Mouse (Mus musculus): ENCODE results near the gene Rnf224.
A peak's percentile ranks its signal among the peaks of the same experiment; 100 is the strongest.

Gene Rnf224

DNA sequence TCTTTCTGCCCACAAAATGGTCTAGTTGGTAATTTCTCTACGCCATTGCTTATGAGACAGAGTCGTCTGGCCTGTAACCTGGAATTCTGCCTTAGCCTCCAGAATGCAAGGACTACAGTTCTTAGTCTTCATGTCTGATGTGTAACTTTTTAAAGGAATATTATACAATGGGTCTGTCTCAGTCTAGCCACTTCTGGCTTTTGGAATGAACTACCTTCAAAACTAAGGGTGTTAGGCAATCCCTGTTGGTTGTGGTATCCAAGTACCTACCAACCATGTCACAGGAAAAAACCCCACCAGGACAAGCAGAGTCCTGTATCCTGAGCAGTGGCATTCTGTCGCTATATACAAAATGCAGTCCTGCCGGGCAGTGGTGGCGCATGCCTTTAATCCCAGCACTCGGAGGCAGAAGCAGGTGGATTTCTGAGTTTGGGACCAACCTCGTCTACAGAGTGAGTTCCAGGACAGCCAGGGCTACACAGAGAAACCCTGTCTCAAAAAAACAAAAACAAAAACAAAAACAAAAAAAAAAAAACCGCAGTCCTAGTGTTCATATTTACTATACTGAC lies 10.7 kb downstream of the Rnf224 start:
- DNase-seq (ENCODE audit: low spot score), result no peak

DNA sequence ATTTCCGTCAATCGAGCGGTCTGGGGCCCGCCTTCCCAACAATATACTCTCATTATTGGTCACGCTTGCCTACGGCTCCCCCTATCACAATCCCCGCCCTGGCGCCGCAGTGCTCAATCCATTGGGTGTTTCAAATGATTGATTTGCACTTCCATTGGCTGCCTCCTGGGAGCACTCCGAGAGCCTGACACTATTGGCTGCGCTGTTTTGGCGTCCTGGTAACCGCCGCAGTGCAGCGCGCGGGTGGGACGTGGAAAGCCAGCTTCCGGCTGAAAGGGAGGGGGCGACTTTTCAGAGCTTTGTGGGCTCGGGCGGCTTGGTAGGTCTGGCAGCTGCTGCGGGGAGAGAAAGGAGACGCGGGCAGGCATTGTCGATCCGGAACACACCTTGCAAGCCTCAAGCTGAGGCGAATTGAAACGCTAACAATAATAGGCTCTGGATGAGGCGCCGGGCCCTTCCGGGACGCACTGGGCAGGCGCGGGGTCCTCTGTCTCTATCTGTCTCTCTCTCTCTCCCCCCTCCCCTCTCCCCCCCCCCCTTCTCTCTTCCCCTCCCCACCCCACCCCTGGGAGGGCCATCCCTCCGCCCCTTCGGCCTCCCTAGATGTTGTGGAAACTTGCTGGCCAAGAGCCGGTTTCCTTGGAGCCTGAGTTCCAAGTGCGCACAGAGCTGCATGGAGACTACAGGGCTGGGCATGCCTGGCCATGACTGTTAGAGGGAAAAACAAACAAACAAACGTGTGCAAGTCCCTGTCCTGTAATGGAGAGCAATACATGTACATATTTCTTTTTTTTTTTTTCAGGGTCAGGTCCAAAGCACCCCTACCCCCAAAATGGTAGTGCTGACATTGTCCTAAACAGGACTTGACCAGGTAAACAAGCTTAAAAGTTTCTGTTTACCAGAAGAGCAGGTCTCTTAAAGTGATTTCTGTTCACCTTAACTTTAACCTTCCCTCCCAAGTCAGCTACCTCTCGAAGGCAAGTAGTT lies 11.5 kb downstream of the Rnf224 start:
- DNase-seq (ENCODE audit: low spot score), result peak; percentile 94

DNA sequence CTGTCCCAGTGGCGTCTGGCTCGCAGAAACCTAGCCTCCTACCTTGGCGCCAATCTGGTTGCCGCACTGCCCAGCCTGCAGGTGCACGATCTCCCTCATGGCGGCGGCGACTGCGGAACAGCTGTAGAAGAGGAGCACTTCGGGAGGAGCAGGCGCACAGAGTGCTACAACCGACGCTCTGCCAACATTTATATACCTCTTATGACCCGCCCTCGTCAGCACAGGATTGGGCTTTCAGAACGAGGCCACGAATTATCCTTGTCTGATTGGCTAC lies 12.2 kb downstream of the Rnf224 start, which contains the start of gene Tubb4b:
TSS of gene Tubb4b (minus strand) at position 211 of the 274 bp plus-strand sequence.
- no peak for DNase-seq (ENCODE audit: low spot score)

DNA sequence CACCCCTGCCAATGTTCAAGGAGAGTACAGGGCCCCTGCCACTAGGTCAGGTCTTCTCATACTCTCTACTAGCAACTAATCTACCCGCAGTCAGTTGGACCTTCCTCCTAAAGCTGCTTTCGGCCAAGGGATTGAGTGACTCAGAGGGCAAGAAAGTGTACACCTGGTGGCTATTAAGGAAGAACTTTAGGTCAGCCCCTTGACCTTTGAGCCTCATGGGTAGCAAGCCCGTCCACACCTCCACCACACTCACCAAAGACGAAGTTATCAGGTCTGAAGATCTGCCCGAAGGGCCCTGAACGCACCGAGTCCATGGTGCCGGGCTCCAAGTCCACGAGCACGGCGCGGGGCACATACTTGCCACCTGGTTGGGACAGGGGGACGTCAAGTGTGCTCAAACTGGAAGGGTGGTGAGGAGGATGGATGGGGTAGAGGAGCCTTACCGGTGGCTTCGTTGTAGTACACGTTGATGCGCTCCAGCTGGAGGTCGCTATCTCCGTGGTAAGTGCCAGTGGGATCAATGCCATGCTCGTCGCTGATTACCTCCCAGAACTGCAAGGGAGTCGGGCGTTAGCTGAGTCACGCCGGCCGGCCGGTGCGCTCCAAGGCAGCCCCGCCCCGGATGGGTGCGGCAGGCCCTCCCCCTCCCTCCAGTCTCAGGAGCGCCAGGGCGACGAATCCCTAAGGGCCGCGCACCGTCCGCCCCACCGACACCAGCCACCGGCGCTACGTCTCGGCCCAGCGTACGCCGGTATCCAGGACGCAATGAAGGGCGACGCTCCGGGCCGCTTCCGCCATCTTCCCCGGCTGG lies 12.7 kb downstream of the Rnf224 start:
- DNase-seq (ENCODE audit: low spot score), result peak; percentile 82

DNA sequence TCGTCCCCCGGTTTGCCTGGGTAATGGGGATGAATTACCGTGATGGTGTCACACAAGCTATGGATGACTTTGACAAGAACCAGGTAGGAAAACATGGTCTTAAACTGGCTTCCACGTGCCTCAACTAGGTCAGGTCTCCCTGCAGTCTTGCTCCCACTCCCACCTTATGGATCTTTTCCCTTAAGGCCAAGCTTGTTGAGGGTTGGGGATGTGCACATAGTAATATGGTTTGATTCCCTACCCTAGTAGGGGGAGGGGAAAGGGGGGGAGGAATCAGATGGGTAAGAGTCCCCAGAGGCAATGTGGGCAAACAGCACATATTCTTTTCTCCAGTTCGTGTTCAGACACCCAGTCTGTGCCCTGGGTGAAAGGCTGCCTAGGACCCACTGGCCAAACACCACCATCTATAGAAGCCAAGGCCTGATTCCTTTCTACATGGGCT lies 15.2 kb downstream of the Rnf224 start:
- no peak for DNase-seq (ENCODE audit: low spot score)

DNA sequence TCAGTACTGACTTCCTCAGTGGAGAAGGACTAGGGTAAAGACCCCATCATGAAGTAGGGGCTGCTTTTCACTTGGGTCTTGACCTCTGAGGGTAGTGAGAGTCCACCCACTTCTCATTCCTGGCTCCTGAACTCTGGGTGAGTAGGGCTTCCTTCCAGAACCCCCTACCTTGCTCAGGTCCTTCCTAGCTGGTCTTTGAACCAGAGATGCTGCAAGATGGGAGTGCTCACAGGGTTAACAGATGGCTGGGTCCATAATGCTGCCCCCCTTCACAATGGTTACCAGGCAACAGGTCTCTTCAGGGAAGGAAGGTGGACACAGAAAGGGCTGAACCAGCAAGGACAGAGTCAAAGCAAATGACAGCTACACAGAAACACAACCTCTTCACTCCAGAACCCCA lies 18.1 kb downstream of the Rnf224 start, which contains the start of gene Fam166a:
TSS of gene Fam166a (plus strand) at position 301 of the 400 bp plus-strand sequence.
- DNase-seq (ENCODE audit: low spot score), result no peak

DNA sequence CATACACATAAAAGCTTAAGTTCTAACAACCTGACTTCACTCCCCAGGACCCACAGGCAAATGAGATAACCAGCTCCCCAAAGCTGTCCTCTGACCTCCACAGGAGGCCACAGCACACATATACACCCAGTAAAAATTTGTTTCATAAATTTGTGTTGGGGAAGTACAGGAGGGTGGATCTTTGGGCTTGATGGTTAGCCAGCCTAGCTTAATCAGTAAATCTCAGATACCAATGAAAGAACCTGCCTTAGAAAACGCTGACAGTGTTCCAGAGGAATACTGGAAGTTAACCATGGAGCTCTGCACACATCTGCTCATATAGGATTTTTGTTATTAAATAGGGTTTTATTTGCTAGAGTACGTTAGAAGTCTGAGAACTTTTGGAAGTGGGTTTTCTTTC lies 18.9 kb downstream of the Rnf224 start:
- no peak for DNase-seq (ENCODE audit: low spot score)

DNA sequence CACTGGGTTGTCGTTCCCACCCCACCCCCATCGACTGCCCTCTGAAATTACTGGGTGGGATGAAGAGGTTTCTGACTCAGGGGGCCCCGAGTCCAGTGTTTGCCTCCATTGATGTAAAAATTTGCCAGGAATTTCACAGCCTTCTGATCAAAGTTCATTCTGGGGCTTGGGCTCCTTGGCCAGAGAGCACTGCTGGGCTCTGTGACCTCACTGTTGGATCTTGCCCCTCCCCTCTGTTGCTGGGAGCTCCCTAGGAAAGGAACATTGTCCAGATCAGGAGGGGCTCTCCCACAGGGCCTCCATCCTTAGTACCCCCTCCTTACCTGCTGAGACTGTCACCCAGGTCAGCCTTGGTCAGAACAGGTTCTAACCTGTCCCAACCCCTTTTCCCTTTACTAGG lies 22.1 kb downstream of the Rnf224 start, which contains the start of gene Stpg3:
TSS of gene Stpg3 (minus strand) at position 194 of the 400 bp plus-strand sequence.
- no peak for DNase-seq (ENCODE audit: low spot score)

DNA sequence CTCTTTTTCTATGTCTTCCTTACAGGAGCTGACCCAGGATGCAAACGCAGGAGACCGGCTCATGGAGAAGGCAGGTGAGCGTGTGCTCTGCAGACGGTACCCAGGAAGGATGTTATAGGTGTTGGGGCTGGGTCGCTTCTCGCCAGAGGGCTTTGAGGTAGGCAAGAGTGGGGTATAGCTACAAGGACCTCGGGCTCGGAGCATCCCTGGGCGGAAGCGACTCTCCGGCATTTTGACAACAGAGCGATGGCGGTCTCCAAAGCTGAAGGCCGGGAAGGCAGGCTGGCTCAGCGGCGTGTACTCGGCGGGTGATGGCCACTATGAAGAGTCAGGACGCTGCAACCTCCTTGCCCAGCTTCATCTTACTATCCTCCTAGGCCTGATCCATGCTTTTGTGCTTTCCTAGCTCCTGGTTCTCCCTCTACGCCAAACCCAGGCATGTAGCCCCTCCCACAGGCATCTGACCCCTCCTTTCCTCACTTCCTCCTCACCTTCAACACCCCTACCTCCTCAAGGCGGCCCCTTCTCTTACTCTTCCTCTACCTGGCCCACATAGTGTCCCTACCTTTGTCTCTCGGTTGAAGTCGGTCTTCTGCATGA lies 23.2 kb downstream of the Rnf224 start:
- DNase-seq (ENCODE audit: low spot score), result no peak

DNA sequence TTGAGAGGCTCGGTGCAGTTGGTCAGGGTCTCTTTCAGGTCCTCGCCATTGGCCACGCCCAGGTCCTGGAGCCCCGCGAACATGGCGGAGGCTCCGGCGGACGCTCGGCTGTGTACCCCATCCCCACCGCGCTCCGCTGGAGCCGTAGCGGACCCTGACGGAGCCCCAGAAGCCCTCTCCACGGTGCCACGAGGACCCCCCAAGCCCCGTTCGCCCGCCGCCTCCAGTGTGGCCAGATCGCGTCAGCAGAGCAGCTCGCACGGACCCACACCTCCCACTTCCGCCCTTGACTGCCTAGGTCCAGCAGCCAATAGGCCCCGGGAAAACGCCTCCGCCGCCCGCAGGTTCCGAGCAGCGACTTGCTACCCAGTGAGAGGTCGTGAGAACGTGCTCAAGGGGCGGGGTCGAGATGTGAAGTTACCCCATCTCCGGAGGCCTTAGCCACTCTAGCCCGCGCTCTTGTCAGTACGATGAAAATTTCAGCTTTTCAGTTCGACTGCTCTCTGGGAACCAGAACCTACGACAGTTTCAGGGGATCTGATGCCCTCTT lies 25.4 kb downstream of the Rnf224 start, which contains the start of gene Nelfb:
TSS of gene Nelfb (minus strand) at position 369 of the 550 bp plus-strand sequence.
- peak; percentile 93 for DNase-seq (ENCODE audit: low spot score)

DNA sequence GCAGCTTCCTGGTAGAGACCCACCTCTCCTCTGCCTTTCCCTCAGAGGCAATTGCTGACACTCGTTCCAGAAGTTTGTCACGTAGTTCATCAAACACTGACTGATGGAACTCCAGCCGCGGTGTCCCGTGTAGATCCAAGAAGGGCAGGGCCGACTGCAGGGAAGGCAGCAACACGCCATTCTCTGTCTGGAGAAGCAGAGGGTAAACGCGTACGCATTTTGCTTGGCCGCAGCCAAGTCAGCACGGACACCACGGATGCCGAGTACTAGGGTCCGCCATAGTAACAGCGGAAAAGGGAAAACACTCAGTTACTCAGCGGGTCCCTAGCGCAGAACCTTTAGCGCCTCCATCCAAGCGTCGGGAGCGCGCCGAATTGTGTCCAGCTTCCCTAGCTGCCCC lies 25.9 kb downstream of the Rnf224 start:
- DNase-seq (ENCODE audit: low spot score), result no peak

DNA sequence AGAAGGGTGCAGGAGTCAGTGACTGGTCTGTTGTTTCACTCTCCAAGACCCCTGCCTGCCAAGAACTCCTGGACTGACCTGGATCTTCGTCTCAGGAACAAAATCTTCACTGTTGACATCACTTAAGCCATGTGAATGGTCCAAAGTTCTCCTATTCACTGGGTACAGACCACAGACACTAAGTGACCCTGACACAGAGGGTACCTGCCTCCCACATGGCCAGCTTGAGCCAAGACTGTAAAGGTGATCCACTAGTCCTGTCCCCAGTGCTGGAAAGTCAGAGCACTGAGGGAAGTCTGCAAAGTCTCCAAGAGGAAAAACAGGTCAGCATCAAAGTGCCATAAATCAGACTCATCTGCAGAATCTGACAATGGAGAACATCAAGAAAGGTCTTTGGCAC lies 29.0 kb downstream of the Rnf224 start:
- DNase-seq (ENCODE audit: low spot score), result no peak

DNA sequence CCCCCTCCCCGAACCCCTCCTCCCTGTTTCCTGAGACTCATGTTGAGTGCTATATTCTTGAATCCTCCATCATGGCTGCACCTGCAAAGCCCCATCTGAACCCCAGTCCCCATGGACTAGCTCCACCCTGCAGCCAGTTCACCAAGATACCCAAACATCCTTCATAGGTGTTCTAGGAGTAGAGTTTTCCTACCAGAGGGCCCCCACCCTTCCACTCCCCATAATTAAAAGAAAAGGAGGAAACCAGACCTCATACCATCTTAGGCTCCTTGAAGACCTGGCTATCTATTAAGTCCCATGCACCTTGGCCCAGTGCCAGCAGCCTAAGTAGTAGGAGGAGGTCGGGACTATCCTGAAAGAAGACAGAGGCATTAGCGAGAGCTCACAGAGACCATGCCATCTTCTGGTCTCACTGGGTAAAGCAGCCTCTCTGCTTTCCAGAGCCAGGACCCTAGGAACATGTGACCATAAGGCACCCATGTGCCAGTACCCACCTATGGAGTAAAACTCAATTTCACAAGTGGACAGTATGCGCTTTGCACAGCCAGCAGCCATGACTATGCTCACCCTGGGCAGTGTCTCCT lies 32.9 kb downstream of the Rnf224 start:
- DNase-seq (ENCODE audit: low spot score), result peak; percentile 65

DNA sequence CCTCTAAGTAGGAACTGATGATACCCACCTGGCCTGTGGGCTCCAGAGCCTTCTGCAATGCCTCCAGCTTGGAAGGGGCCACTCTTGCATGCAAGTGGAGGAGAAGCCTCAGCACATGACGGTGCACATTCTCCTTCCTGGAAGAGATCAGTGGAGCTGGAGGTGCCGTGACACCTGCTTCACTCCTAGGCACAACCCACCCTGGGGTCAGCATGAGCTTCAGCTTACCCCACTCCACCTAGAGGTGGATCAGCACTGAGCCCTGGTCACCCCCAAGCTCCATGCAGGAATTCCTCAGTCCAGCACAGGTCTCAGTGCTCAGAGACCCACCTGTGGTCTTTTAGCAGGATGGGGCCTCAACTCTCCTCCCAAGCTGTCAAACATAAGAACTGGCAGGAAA lies 36.0 kb downstream of the Rnf224 start:
- no peak for DNase-seq (ENCODE audit: low spot score)

DNA sequence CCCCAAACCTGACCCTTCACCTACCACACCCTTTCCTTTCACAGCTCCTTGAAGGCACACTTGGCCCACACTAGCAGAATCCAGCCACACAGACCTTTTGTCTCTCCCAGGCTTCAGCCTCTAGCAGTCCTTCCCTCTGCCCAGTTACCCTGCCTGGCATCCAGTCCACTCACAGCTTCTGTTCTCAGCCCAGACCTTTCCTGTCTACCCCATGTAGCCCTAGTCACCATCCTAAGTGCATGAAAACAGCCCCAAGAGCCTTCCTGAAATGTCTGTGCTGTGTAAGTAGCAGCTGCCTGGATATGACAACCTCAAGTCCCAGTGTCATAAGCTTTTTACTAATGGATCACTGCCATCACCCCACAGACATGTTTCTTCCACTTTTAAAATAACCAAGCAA lies 38.6 kb downstream of the Rnf224 start:
- DNase-seq (ENCODE audit: low spot score), result no peak

DNA sequence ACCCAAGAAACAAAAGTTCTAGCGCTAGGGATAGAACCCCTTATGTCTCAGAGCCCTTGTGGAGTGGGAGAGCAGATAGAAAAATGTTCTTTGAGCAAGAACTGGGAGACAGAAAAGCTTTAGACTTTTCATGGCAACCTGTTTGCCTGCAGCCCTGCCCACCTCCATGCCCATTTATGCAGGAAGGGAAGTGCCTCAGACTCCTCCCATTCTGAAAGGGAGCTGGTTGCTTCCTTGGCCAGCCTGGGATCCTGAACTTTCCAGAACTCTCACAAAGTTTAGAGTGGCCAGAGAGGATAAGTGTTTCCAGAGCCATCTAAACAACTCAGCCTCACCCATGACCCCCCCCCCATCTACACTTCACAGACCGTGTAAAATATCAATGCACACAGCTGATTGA lies 39.4 kb downstream of the Rnf224 start:
- DNase-seq (ENCODE audit: low spot score), result no peak

DNA sequence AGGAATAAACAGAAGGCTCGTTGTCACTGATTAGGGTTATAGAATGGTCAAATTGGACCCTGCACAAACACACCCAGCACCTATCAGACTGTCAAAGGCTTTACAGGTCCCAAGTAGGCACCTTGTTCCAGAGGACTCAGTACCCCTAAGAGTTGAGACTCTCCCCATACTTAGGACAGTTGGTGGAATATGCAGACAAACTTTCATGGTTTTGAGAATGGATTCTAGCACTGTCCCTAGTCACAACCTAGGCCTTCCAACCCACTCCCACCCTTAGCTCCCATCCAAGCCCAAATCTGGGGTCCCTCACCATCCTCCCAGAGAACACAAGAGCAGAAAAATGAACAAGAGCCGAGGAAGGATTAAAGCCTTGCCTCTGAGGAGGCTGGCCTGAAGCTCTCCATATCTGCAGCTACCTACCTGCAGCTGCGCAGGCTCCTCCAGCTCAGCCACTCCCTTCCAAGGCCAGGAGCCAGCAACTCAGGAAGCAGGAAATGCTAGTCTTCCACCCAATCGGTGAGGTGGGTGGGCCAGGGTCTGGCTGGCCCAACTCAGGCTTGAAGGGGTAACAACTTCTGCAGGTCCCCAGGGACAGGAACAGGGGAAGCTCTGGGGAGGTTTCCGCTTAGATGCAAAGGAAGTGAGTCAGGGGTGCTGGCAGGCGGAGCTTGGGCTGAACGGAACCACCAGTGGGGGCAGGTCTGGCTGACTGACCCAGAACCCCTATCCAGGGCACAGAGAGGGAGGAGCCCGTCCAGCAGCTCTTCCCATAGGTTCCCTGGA lies 40.2 kb downstream of the Rnf224 start, which contains the start of gene Tor4a:
TSS of gene Tor4a (minus strand) at position 715 of the 783 bp plus-strand sequence.
- DNase-seq (ENCODE audit: low spot score), result peak; percentile 70

DNA sequence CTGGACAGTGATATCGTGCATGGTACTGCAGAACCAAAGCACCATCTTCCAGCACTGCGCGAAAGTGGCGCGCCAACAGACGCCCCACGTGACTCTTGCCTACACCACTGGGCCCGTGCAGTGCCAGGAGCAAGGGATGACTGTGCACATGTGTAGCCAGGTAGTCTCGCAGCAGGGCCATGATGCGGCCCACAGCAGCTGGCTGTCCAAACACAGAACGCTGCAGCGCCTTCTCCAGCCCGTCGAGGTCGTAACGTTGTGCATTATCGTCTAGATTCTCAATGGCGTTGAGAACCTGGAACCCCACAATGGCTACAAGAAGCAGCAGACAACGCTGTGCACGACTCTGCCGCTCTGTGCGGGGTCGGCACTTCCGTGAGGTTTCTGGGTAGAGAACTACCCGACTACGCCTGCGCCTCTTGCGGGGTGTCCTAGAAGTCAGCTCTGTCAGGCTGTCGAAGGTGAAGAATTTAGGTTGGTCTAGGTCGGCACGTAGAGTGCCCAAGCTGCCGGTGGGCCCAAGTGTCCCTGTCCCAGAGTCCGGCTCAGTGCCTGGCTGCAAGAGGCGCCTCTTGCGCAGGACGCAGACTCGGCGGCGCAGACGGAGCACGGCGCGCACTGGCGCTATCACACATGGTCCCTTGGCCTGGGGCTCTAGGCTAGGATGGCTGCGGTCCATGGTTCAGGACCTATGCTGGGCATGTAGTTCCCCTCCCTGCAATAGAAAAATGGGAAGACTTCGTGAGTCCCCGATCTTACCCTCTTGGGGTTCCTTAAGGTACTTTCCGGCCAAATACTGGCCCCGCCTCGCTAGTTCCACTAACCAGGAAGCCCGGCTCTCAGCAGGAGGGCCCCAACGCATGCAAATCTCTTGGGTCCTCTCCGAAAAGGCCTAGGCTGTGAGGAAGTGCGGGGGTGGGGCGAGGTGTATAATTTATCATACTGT lies 41.1 kb downstream of the Rnf224 start:
- peak; percentile 65 for DNase-seq (ENCODE audit: low spot score)

DNA sequence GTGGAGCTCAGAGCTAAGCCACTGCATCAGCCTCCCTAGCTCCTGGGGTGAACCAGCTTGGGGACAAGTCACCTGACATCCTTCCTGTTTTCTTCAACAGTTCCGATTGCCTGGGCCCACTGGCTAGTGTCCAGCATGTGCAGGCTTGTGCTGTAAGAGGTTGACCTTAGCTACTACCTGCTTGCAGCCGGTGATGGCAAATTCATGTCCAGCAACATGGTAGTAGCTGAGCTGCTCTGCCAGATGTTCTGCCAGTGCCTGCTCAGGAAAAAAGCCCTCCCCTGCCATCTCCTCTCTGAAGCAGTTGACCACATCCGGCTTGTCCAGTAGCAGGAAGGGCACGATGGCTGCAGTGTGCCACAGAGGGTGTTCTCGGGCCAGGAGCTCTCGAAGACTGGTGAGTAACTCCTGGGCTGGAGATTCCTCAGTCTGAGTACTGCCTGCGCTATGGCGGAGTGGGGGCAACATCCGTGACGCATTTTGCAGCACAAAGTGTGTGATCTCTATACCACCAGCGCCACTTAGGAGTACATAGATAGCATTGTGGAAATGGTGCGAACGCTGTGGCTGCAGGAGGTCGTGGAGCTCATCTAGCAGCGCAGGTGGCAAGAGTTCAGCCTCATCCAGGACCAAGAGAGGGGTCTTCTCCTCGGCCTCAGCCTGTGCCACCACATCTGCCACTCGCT lies 42.0 kb downstream of the Rnf224 start:
- no peak for DNase-seq (ENCODE audit: low spot score)
